ENCODE assay signal across 7 mouse cellular contexts in the genomic region with DNA sequence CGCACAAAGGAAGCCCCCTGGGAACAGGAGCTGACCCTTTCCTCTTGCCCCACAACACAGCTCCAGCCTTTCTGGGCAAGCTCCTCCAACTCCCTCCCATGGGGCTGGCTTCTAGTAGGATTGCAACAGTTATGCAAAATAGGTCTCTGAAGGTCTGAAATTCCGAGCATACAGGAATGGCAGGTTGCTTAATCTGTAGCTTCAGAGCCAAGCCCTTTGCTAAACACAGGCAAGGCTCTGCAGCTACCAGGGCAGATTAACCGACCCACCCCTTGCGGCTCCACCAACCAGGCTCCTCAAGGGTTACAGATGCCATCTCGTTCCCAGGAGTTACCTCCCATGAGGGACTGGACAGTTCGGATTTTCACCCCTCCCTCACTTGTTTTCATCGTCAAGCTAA.
DNase-seq lines count a peak whose midpoint lies in the region; ATAC-seq lines count a peak whose summit lies in the region.

No protein-coding gene starts in this region.

- H3K27me3 ChIP-seq in heart, embryonic 10.5 days (ENCODE audit: insufficient read depth, poor library complexity, severe bottlenecking), result no peaks in the 10 kb centered on the region
- no peaks in the 10 kb centered on the region for H3K27me3 ChIP-seq in kidney, embryonic 15.5 days

- WGBS in heart, embryonic 10.5 days, result 26% methylated on average over 7 of the region's 7 CpGs
- 36% methylated on average over 7 of the region's 7 CpGs for WGBS in kidney, embryonic 15.5 days

- no peak overlapping the region for H3K4me2 ChIP-seq in kidney, embryonic 15.5 days

- DNase-seq in R1 (ENCODE audit: low read depth, low spot score), result peak; percentile 94
- DNase-seq in adrenal gland, postnatal 36 days, result peak; percentile 43 to 62
- DNase-seq in heart, embryonic 10.5 days (ENCODE audit: low spot score), result no peak
- no peak for DNase-seq in right cerebral cortex, postnatal 36 days (ENCODE audit: low spot score in 2 of 2)
- DNase-seq in thymus, postnatal 10 days (ENCODE audit: low spot score in 2 of 2), result no peak

- H3K4me3 ChIP-seq in heart, embryonic 10.5 days, result no peak overlapping the region
- no peak overlapping the region for H3K4me3 ChIP-seq in kidney, embryonic 15.5 days (replicated peaks)

- H3K9ac ChIP-seq in kidney, embryonic 15.5 days, result no peak overlapping the region

- 0 out of 2 replicates have a peak, but pooled peaks have one; percentile 24 for ATAC-seq in kidney, embryonic 15.5 days (replicated peaks; ENCODE audit: low FRiP score)
- ATAC-seq in megakaryocyte progenitor cell, adult 5-6 weeks (replicated peaks; ENCODE audit: poor library complexity), result peak; percentile 92

- H3K36me3 ChIP-seq in heart, embryonic 10.5 days, result no peaks in the 10 kb centered on the region
- H3K36me3 ChIP-seq in kidney, embryonic 15.5 days, result no peaks in the 10 kb centered on the region

- H3K9me3 ChIP-seq in heart, embryonic 10.5 days, result no peaks in the 10 kb centered on the region
- no peaks in the 10 kb centered on the region for H3K9me3 ChIP-seq in kidney, embryonic 15.5 days (replicated peaks)

- peak overlapping the region; percentile 48; the same call in 1 of the 2 replicates for H3K27ac ChIP-seq in heart, embryonic 10.5 days
- no peak overlapping the region; the same call in 1 of the 2 replicates for H3K27ac ChIP-seq in kidney, embryonic 15.5 days

- peaks cover 9% of the 10 kb centered on the region; the same call in 1 of the 2 replicates for H3K4me1 ChIP-seq in heart, embryonic 10.5 days
- peaks cover 33% of the 10 kb centered on the region for H3K4me1 ChIP-seq in kidney, embryonic 15.5 days

Comparison
In these comparisons a context has a peak if more than half of its experiments do, and no peak if none do; other contexts are left out.
1. DNase-seq: peak in R1 (single experiment) and adrenal gland, postnatal 36 days (2 of 2); none in heart, embryonic 10.5 days (single experiment), right cerebral cortex, postnatal 36 days (0 of 2) and thymus, postnatal 10 days (0 of 2).